17 mouse cellular contexts compared by ENCODE assay signal in genomic region chr4:53799753-53800152, GRCm38 (mm10). TPM values are rescaled to one million over a fixed set of nuclear protein-coding genes. Genes with fewer than 3 reads are reported as not detected.
DNase-seq lines count a peak whose midpoint lies in the region; ATAC-seq and TF ChIP-seq lines count a peak whose summit lies in the region.
"Had no signal": no experiment of that assay in that cellular context is flagged by ENCODE, and none has a peak within 500 bp of the region (broad histone marks: within the 10 kb centered on the region; RNA-seq: fewer than 3 reads in every experiment).

No protein-coding gene starts in this region.

- H3K4me3 ChIP-seq in forebrain, embryonic 15.5 days: no peak overlapping the region
- no peak overlapping the region for H3K4me3 ChIP-seq in forebrain, embryonic 11.5 days (ENCODE audit: low read depth, low read length)
- H3K4me3 ChIP-seq in heart, postnatal 0 days (ENCODE audit: low read depth, low read length): no peak overlapping the region
- H3K4me3 ChIP-seq in midbrain, embryonic 11.5 days (ENCODE audit: low read depth, low read length): no peak overlapping the region
- H3K4me3 ChIP-seq in midbrain, postnatal 0 days (ENCODE audit: low read depth, low read length): no peak overlapping the region
- no peak overlapping the region for H3K4me3 ChIP-seq in macrophage (ENCODE audit: inconsistent target)
- H3K4me3 ChIP-seq: left cerebral cortex, adult 2 months; limb, embryonic 12.5 days; liver, embryonic 15.5 days; neural tube, embryonic 15.5 days had no signal

- no peaks in the 10 kb centered on the region for H3K36me3 ChIP-seq in forebrain, embryonic 15.5 days
- H3K36me3 ChIP-seq in forebrain, embryonic 11.5 days (ENCODE audit: control insufficient read depth, insufficient read depth, low read length): no peaks in the 10 kb centered on the region
- H3K36me3 ChIP-seq in heart, postnatal 0 days (replicated peaks; ENCODE audit: control insufficient read depth, insufficient read depth, low read length): no peaks in the 10 kb centered on the region
- no peaks in the 10 kb centered on the region for H3K36me3 ChIP-seq in midbrain, embryonic 11.5 days (ENCODE audit: control insufficient read depth, insufficient read depth, low read length)
- H3K36me3 ChIP-seq in midbrain, postnatal 0 days (ENCODE audit: insufficient read depth, low read length): no peaks in the 10 kb centered on the region
- H3K36me3 ChIP-seq in macrophage (ENCODE audit: inconsistent target): no peaks in the 10 kb centered on the region
- H3K36me3 ChIP-seq: limb, embryonic 12.5 days; liver, embryonic 15.5 days; neural tube, embryonic 15.5 days had no signal

- H3K27me3 ChIP-seq in forebrain, embryonic 15.5 days: no peaks in the 10 kb centered on the region
- H3K27me3 ChIP-seq in forebrain, embryonic 11.5 days (ENCODE audit: control insufficient read depth, insufficient read depth, low read length): no peaks in the 10 kb centered on the region
- H3K27me3 ChIP-seq in heart, postnatal 0 days (ENCODE audit: control insufficient read depth, insufficient read depth, low read length): no peaks in the 10 kb centered on the region
- H3K27me3 ChIP-seq in midbrain, embryonic 11.5 days (ENCODE audit: control insufficient read depth, insufficient read depth, low read length): no peaks in the 10 kb centered on the region
- no peaks in the 10 kb centered on the region for H3K27me3 ChIP-seq in midbrain, postnatal 0 days (ENCODE audit: insufficient read depth, low read length)
- H3K27me3 ChIP-seq: liver, embryonic 15.5 days; neural tube, embryonic 15.5 days had no signal

- ATAC-seq in forebrain, embryonic 15.5 days (replicated peaks): peak; percentile 53; the same call in 1 of the 2 replicates
- no peak for ATAC-seq in forebrain, embryonic 11.5 days (replicated peaks; ENCODE audit: low FRiP score)
- no peak for ATAC-seq in heart, postnatal 0 days (ENCODE audit: insufficient read depth, low read depth)
- ATAC-seq in midbrain, embryonic 11.5 days (ENCODE audit: low FRiP score): no peak
- ATAC-seq in midbrain, postnatal 0 days (ENCODE audit: low FRiP score): no peak

- no peak overlapping the region for H3K9ac ChIP-seq in forebrain, embryonic 15.5 days (replicated peaks)
- H3K9ac ChIP-seq in forebrain, embryonic 11.5 days (ENCODE audit: low read length): no peak overlapping the region
- no peak overlapping the region for H3K9ac ChIP-seq in heart, postnatal 0 days (replicated peaks; ENCODE audit: low read depth, low read length)
- no peak overlapping the region for H3K9ac ChIP-seq in midbrain, embryonic 11.5 days (ENCODE audit: low read length)
- H3K9ac ChIP-seq in midbrain, postnatal 0 days (replicated peaks; ENCODE audit: low read length, poor library complexity, severe bottlenecking): no peak overlapping the region
- H3K9ac ChIP-seq: limb, embryonic 12.5 days; liver, embryonic 15.5 days; neural tube, embryonic 15.5 days had no signal

- no peak for TF ChIP-seq CTCF in heart, postnatal 0 days (IDR thresholded peaks at IDR 0.05; ENCODE audit: low read depth)
- TF ChIP-seq CTCF in midbrain, postnatal 0 days (IDR thresholded peaks at IDR 0.05): no peak

- no peak for TF ChIP-seq EP300 in heart, postnatal 0 days (IDR thresholded peaks at IDR 0.05; ENCODE audit: low read depth)

- 27% methylated on average over 1 of the region's 1 CpGs for WGBS in forebrain, embryonic 15.5 days
- 54% methylated on average over 1 of the region's 1 CpGs for WGBS in forebrain, embryonic 11.5 days
- 43% methylated on average over 1 of the region's 1 CpGs for WGBS in heart, postnatal 0 days
- WGBS in midbrain, embryonic 11.5 days: 36% methylated on average over 1 of the region's 1 CpGs
- 61% methylated on average over 1 of the region's 1 CpGs for whole genome bisulfite sequencing in midbrain, postnatal 0 days
- 88% methylated on average over 1 of the region's 1 CpGs for WGBS in macrophage (ENCODE audit: missing documents)

- no peaks in the 10 kb centered on the region for H3K9me3 ChIP-seq in forebrain, embryonic 15.5 days
- no peaks in the 10 kb centered on the region for H3K9me3 ChIP-seq in forebrain, embryonic 11.5 days (ENCODE audit: control insufficient read depth, low read length)
- H3K9me3 ChIP-seq in heart, postnatal 0 days (replicated peaks; ENCODE audit: control insufficient read depth, low read length): no peaks in the 10 kb centered on the region
- no peaks in the 10 kb centered on the region for H3K9me3 ChIP-seq in midbrain, embryonic 11.5 days (ENCODE audit: control insufficient read depth, low read length)
- H3K9me3 ChIP-seq in midbrain, postnatal 0 days (ENCODE audit: low read length): 0 out of 2 replicates have a peak, but pooled peaks cover 2% of the 10 kb centered on the region
- H3K9me3 ChIP-seq: liver, embryonic 15.5 days; neural tube, embryonic 15.5 days had no signal

- no peak overlapping the region for H3K4me2 ChIP-seq in forebrain, embryonic 15.5 days (replicated peaks)
- H3K4me2 ChIP-seq in forebrain, embryonic 11.5 days (ENCODE audit: low read depth, low read length, severe bottlenecking): no peak overlapping the region
- no peak overlapping the region for H3K4me2 ChIP-seq in heart, postnatal 0 days (ENCODE audit: low read depth, low read length)
- no peak overlapping the region for H3K4me2 ChIP-seq in midbrain, embryonic 11.5 days
- no peak overlapping the region for H3K4me2 ChIP-seq in midbrain, postnatal 0 days (ENCODE audit: low read depth, low read length, poor library complexity, severe bottlenecking)
- H3K4me2 ChIP-seq: limb, embryonic 12.5 days; liver, embryonic 15.5 days; neural tube, embryonic 15.5 days had no signal

- peaks cover 12% of the 10 kb centered on the region; the same call in 1 of the 2 replicates for H3K4me1 ChIP-seq in forebrain, embryonic 15.5 days
- peaks cover 11% of the 10 kb centered on the region; the same call in 1 of the 2 replicates for H3K4me1 ChIP-seq in forebrain, embryonic 11.5 days (replicated peaks; ENCODE audit: control insufficient read depth, insufficient read depth, low read length)
- H3K4me1 ChIP-seq in heart, postnatal 0 days (ENCODE audit: control insufficient read depth, insufficient read depth): peaks cover 27% of the 10 kb centered on the region
- H3K4me1 ChIP-seq in midbrain, embryonic 11.5 days (ENCODE audit: control insufficient read depth, insufficient read depth, low read length): peaks cover 37% of the 10 kb centered on the region
- H3K4me1 ChIP-seq in midbrain, postnatal 0 days (ENCODE audit: insufficient read depth, low read length): 0 out of 2 replicates have a peak, but pooled peaks cover 4% of the 10 kb centered on the region

- intact Hi-C loops in gastrocnemius, postnatal 14 days (cut with DNase I; ENCODE audit: low total_unique reads): no loop called here

- no peaks in the 10 kb centered on the region for H3K79me2 ChIP-seq in macrophage (ENCODE audit: inconsistent target)

- DNase-seq in forebrain, embryonic 11.5 days (ENCODE audit: low spot score): no peak
- no peak for DNase-seq in heart, postnatal 0 days (ENCODE audit: low spot score)
- DNase-seq in heart, adult 8-10 months (ENCODE audit: low spot score): no peak
- DNase-seq in midbrain, embryonic 11.5 days (ENCODE audit: low spot score, missing footprints): peak; percentile 84
- no peak for DNase-seq in midbrain, postnatal 0 days (ENCODE audit: low spot score)
- no peak for DNase-seq in gastrocnemius, postnatal 14 days
- DNase-seq: cerebellum, adult 18-20 months; right cerebral cortex, postnatal 4 days had no signal

- H3K27ac ChIP-seq in forebrain, embryonic 15.5 days (replicated peaks): no peak overlapping the region
- H3K27ac ChIP-seq in forebrain, embryonic 11.5 days (ENCODE audit: low read depth, low read length): no peak overlapping the region
- peak overlapping the region; percentile 40 for H3K27ac ChIP-seq in heart, postnatal 0 days (ENCODE audit: low read depth)
- no peak overlapping the region for H3K27ac ChIP-seq in midbrain, embryonic 11.5 days (ENCODE audit: low read depth, low read length)
- H3K27ac ChIP-seq in midbrain, postnatal 0 days (ENCODE audit: low read depth, low read length): no peak overlapping the region
- peak overlapping the region; percentile 48 for H3K27ac ChIP-seq in macrophage
- H3K27ac ChIP-seq: kidney, postnatal 0 days; left cerebral cortex, adult 2 months; limb, embryonic 12.5 days; liver, embryonic 15.5 days; neural tube, embryonic 15.5 days had no signal

RNA-seq across cellular contexts. Expression of gene Tal2, which starts 20.2 kb away (rescaled TPM):
- 0.10 and 0.13 TPM in 2 replicates for polyA plus RNA-seq in forebrain, embryonic 15.5 days (2015; fragmentation: Nextera tagmentation; extraction: Ambion mirVana)
- 3.1 and 4.0 TPM in 2 replicates for polyA plus RNA-seq in forebrain, embryonic 11.5 days (2014; fragmentation: Nextera tagmentation; extraction: Ambion mirVana)
- 0.12 TPM in 1 of 2 replicates, not detected in the other for total RNA-seq in heart, postnatal 0 days (2014; rRNA removed; ENCODE audit: low replicate concordance)
- polyA plus RNA-seq in heart, postnatal 0 days (2015; fragmentation: Nextera tagmentation; extraction: Ambion mirVana): 0.04 TPM in 1 of 2 replicates, not detected in the other
- under 1 TPM in 3 of 4 experiments, not detected in 1; 0.09 to 0.22 (median 0.09) TPM for total RNA-seq in heart, adult 8-10 months (2022)
- 44.9 and 45.9 TPM in 2 replicates for polyA plus RNA-seq in midbrain, embryonic 11.5 days (2014; fragmentation: Nextera tagmentation; extraction: Ambion mirVana)
- 0.94 and 1.3 TPM in 2 replicates for total RNA-seq in midbrain, postnatal 0 days (2014; rRNA removed)
- 0.33 and 0.38 TPM in 2 replicates for polyA plus RNA-seq in midbrain, postnatal 0 days (2015; fragmentation: Nextera tagmentation; extraction: Ambion mirVana)
- total RNA-seq in macrophage (2018; cell fraction: chromatin; rRNA removed): under 1 TPM in 9 of 26 experiments, not detected in 17; 0.19 to 0.66 (median 0.28) TPM
- total RNA-seq in macrophage (2018; cell fraction: cytosol; rRNA removed): under 1 TPM; 0.04 to 0.30 (median 0.13) TPM
- total RNA-seq in macrophage (2018; cell fraction: nucleus; rRNA removed): under 1 TPM in 19 of 26 experiments, not detected in 7; 0.17 to 0.69 (median 0.30) TPM
- 0.06 to 0.18 TPM (median 0.15 TPM) in 3 replicates for polyA plus RNA-seq in macrophage (2018)
- total RNA-seq in gastrocnemius, postnatal 14 days (2021): 1 to 10 TPM in 1 of 2 experiments, under 1 TPM in 1; 0.66 to 1.1 TPM
- total RNA-seq: megakaryocyte progenitor cell, adult 5-6 weeks; monocyte, adult 5-6 weeks had no signal
- polyA plus RNA-seq: liver, embryonic 15.5 days had no signal

RNA-seq across cellular contexts. Expression of gene Tmem38b, which starts 26.1 kb away (rescaled TPM):
- polyA plus RNA-seq in forebrain, embryonic 15.5 days (2015; fragmentation: Nextera tagmentation; extraction: Ambion mirVana): 5.6 and 6.7 TPM in 2 replicates
- polyA plus RNA-seq in forebrain, embryonic 11.5 days (2014; fragmentation: Nextera tagmentation; extraction: Ambion mirVana): 7.8 and 9.1 TPM in 2 replicates
- 2.0 and 2.7 TPM in 2 replicates for total RNA-seq in heart, postnatal 0 days (2014; rRNA removed; ENCODE audit: low replicate concordance)
- 10.3 and 10.4 TPM in 2 replicates for polyA plus RNA-seq in heart, postnatal 0 days (2015; fragmentation: Nextera tagmentation; extraction: Ambion mirVana)
- total RNA-seq in heart, adult 8-10 months (2022): 10 to 100 TPM; 21.7 to 30.6 (median 27.4) TPM
- 13.0 and 13.5 TPM in 2 replicates for polyA plus RNA-seq in midbrain, embryonic 11.5 days (2014; fragmentation: Nextera tagmentation; extraction: Ambion mirVana)
- 3.2 and 7.4 TPM in 2 replicates for total RNA-seq in midbrain, postnatal 0 days (2014; rRNA removed)
- polyA plus RNA-seq in midbrain, postnatal 0 days (2015; fragmentation: Nextera tagmentation; extraction: Ambion mirVana): 6.4 and 7.3 TPM in 2 replicates
- total RNA-seq in macrophage (2018; cell fraction: chromatin; rRNA removed): 100 to 1,000 TPM in 4 of 26 experiments, 10 to 100 TPM in 22; 18.4 to 127 (median 40.2) TPM
- total RNA-seq in macrophage (2018; cell fraction: cytosol; rRNA removed): 10 to 100 TPM; 17.6 to 34.3 (median 21.6) TPM
- 100 to 1,000 TPM in 1 of 26 experiments, 10 to 100 TPM in 25; 30.7 to 102 (median 47.9) TPM for total RNA-seq in macrophage (2018; cell fraction: nucleus; rRNA removed)
- polyA plus RNA-seq in macrophage (2018): 14.8 to 24.8 TPM (median 19.4 TPM) in 3 replicates
- 10 to 100 TPM; 47.0 to 55.7 TPM for total RNA-seq in gastrocnemius, postnatal 14 days (2021)

Comparison
In these comparisons a context has a peak if more than half of its experiments do, and no peak if none do; other contexts are left out.
1. H3K27ac ChIP-seq: peak in heart, postnatal 0 days (single experiment) and macrophage (single experiment); none in forebrain, embryonic 15.5 days (single experiment), forebrain, embryonic 11.5 days (single experiment), midbrain, embryonic 11.5 days (single experiment) and midbrain, postnatal 0 days (single experiment).